Mouse (Mus musculus) gastrocnemius, postnatal 14 days (tissue): ENCODE measurements around the gene Exd1. TPM values are rescaled to one million over a fixed set of nuclear protein-coding genes. Genes with fewer than 3 reads are reported as not detected.

Experiments used
- DNase-seq: peaks from one replicate; pipeline ENCODE4 v3.0.0; 2021; ENCODE audit warnings: mixed read lengths
- intact Hi-C: fragments of 180-260 bp; cut with DNase I; formaldehyde crosslinking; loops from one replicate; pipeline ENCODE4 v1.15.1; 2025; ENCODE audit warnings: low total_unique reads
- total RNA-seq, 2 experiments: library from RNA; stranded (reverse); gene quantifications; 2 replicates each; pipeline ENCODE4 v1.2.3; 2021

Exd1 gene
- total RNA-seq, 2 experiments from 2014 or later: 0.13 to 0.35 TPM

- peak; percentile 99 for DNase-seq
- intact Hi-C loops: no loop called here
These were observed 69.6 kb downstream of the Exd1 start, which contains the start of gene Ino80 for GRCm38 (mm10) chr2:119477571-119478396. Gene Ino80, minus strand, starts transcription at chr2:119477687.

- intact Hi-C loops: no loop called here
- peak; percentile 71 for DNase-seq
These were observed 70.6 kb downstream of the Exd1 start for GRCm38 (mm10) chr2:119476621-119477391.

GRCm38 (mm10) chr2:119476166-119476565 is 71.3 kb downstream of the Exd1 start:
- intact Hi-C loops: no loop called here
- DNase-seq: no peak

Other genes starting within 250 kb of the Exd1 start
- 10 to 100 TPM; 10.4 to 12.9 TPM for gene Dll4, start 221.8 kb downstream of the Exd1 start, total RNA-seq
- 10 to 100 TPM; 10.5 to 47.4 TPM for gene Chac1, start 196.4 kb downstream of the Exd1 start, total RNA-seq
- gene Ino80, start 69.9 kb downstream of the Exd1 start, total RNA-seq: 10 to 100 TPM; 11.1 to 11.6 TPM
- gene Chp1, start 70 bp upstream of the Exd1 start, total RNA-seq: 10 to 100 TPM; 53.3 to 60.3 TPM
- 1 to 10 TPM; 3.1 TPM for gene Nusap1, start 70.7 kb upstream of the Exd1 start, total RNA-seq
- gene Oip5, start 70.8 kb upstream of the Exd1 start, total RNA-seq: 1 to 10 TPM in 1 of 2 experiments, under 1 TPM in 1; 0.82 to 1.2 TPM
- gene Ndufaf1, start 115.2 kb upstream of the Exd1 start, total RNA-seq: 10 to 100 TPM; 40.8 to 47.7 TPM
- gene Rtf1, start 127.4 kb upstream of the Exd1 start, total RNA-seq: 10 to 100 TPM; 22.3 to 23.0 TPM
- gene Itpka, start 194.7 kb upstream of the Exd1 start, total RNA-seq: under 1 TPM in 1 of 2 experiments, not detected in 1; 0.20 TPM
- not detected for gene Ltk, start 212.8 kb upstream of the Exd1 start, total RNA-seq
- gene Rpap1, start 239.9 kb upstream of the Exd1 start, total RNA-seq: 10 to 100 TPM; 12.7 to 12.9 TPM